Mouse (Mus musculus) E14TG2a.4 (cell line): ENCODE data around the gene Zbtb2.

Experiments
- CTCF ChIP-seq: conservative IDR thresholded peaks from 2 replicates; pipeline ENCODE4 v1.5.1; 2014; ENCODE audit warnings: low read length
- NANOG ChIP-seq: IDR thresholded peaks from 2 replicates; pipeline ENCODE4 v1.6.1; 2014; ENCODE audit warnings: borderline replicate concordance, low read length, mixed read lengths
- POU5F1 ChIP-seq: IDR thresholded peaks from 2 replicates; pipeline ENCODE4 v1.6.1; 2014; ENCODE audit warnings: low read length, borderline replicate concordance

DNA sequence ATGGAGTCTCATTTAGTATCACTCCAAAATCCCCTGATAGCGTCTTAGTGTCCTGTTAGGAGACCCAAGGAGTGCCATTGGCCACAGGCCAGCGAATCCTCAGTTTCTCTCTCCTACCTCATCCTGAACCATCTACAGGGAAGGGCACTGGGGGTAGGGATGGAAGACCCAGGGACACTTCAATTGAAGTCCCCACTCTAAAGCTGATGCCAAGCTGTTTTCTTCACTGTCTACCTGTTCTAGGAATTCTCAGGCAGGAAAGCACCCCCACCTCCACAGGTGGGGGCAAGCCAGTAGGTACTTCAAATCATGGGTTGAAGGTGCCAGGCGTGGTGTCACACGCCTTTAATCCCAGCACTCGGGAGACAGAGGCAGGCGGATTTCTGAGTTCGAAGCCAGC lies 3.7 kb downstream of the Zbtb2 start:
- no peak for TF ChIP-seq CTCF
- no peak for TF ChIP-seq NANOG
- no peak for TF ChIP-seq POU5F1
